Mouse (Mus musculus) heart, embryonic 16.5 days (tissue): ENCODE data around the gene Pold1. TPM values are rescaled to one million over a fixed set of nuclear protein-coding genes. Genes with fewer than 3 reads are reported as not detected.

Experiments used
- ATAC-seq: fragments of 200-750 bp; cut with Nextera tagmentation; replicated peaks from 2 replicates; pipeline ENCODE4 v1.8.0; 2017; ENCODE audit warnings: moderate number of reproducible peaks; ENCODE audit not compliant: insufficient read depth, low FRiP score; ENCODE audit errors: extremely low read depth
- H3K27ac ChIP-seq: fragments of 300-500 bp; sonication (generic); 2 replicates; pipeline ENCODE4 v1.5.1; 2014; ENCODE audit warnings: mild to moderate bottlenecking, low read length, control low read depth, moderate library complexity
- H3K27me3 ChIP-seq: fragments of 300-500 bp; sonication (generic); 2 replicates; pipeline ENCODE4 v1.6.1; 2014; ENCODE audit warnings: low read length, mixed read lengths; ENCODE audit not compliant: control insufficient read depth, insufficient read depth
- H3K36me3 ChIP-seq: fragments of 300-500 bp; sonication (generic); 2 replicates; pipeline ENCODE4 v1.6.1; 2014; ENCODE audit not compliant: control insufficient read depth, insufficient read depth
- H3K4me1 ChIP-seq: fragments of 300-500 bp; sonication (generic); 2 replicates; pipeline ENCODE4 v1.6.1; 2014; ENCODE audit warnings: low read length, mixed read lengths; ENCODE audit not compliant: control insufficient read depth, insufficient read depth
- H3K4me2 ChIP-seq: fragments of 300-500 bp; sonication (generic); 2 replicates; pipeline ENCODE4 v1.6.1; 2014; ENCODE audit warnings: low read depth, mild to moderate bottlenecking, control low read depth, low read length
- H3K4me3 ChIP-seq: fragments of 300-500 bp; sonication (generic); 2 replicates; pipeline ENCODE4 v1.5.1; 2014; ENCODE audit warnings: mild to moderate bottlenecking, control low read depth, low read length
- H3K9ac ChIP-seq: fragments of 300-500 bp; sonication (generic); 2 replicates; pipeline ENCODE4 v1.6.1; 2014; ENCODE audit warnings: low read length, control low read depth
- H3K9me3 ChIP-seq: fragments of 300-500 bp; sonication (generic); replicated peaks from 2 replicates; pipeline ENCODE4 v1.6.1; 2016; ENCODE audit warnings: low read length; ENCODE audit not compliant: control insufficient read depth
- WGBS: fragments of 180-500 bp; shearing (Covaris S2); extraction: QIAGEN DNeasy Blood & Tissue Kit; methylation state at CpG from one replicate; pipeline ENCODE4 v1.1.7; 2014; 5-methylcytosine and 5-hydroxymethylcytosine counted together
- polyA plus RNA-seq: library from polyadenylated mRNA; unstranded; fragments of >200 nt; fragmentation: Nextera tagmentation; extraction: Ambion mirVana; gene quantifications from 2 replicates; pipeline ENCODE4 v1.2.1, GENCODE M21; 2015

Pold1 gene
- polyA plus RNA-seq, 1 experiment from 2014 or later: 70.5 TPM

GRCm38 (mm10) chr7:44570989-44571388 is 22.3 kb upstream of the Pold1 start:
- 69% methylated on average over 6 of the region's 6 CpGs for WGBS
- no peak for ATAC-seq
- Histone ChIP-seq H3K36me3 (no peaks in the 10 kb centered on the region), H3K27ac (no peak overlapping the region), H3K9me3 (no peaks in the 10 kb centered on the region), H3K4me1 (no peaks in the 10 kb centered on the region), H3K27me3 (peaks cover 2% of the 10 kb centered on the region), H3K9ac (no peak overlapping the region), H3K4me3 (no peak overlapping the region), H3K4me2 (no peak overlapping the region)

- Histone ChIP-seq H3K9me3 (no peaks in the 10 kb centered on the region), H3K27me3 (peaks cover 2% of the 10 kb centered on the region), H3K27ac (no peak overlapping the region), H3K4me2 (no peak overlapping the region), H3K4me1 (no peaks in the 10 kb centered on the region), H3K9ac (no peak overlapping the region), H3K36me3 (no peaks in the 10 kb centered on the region), H3K4me3 (no peak overlapping the region)
- WGBS: 60% methylated on average over 9 of the region's 9 CpGs
- ATAC-seq: no peak
Observed at GRCm38 (mm10) chr7:44568803-44569202, 20.2 kb upstream of the Pold1 start.

- 59% methylated on average over 6 of the region's 6 CpGs for WGBS
- ATAC-seq: no peak
- H3K4me2 ChIP-seq: no peak overlapping the region
Observed at GRCm38 (mm10) chr7:44565414-44565813, 16.8 kb upstream of the Pold1 start.

GRCm38 (mm10) chr7:44564486-44564885 is 15.8 kb upstream of the Pold1 start:
- Histone ChIP-seq H3K4me3 (no peak overlapping the region), H3K27me3 (peaks cover 2% of the 10 kb centered on the region; the same call in 1 of the 2 replicates), H3K9ac (no peak overlapping the region), H3K4me2 (no peak overlapping the region), H3K4me1 (no peaks in the 10 kb centered on the region), H3K36me3 (no peaks in the 10 kb centered on the region), H3K9me3 (no peaks in the 10 kb centered on the region), H3K27ac (no peak overlapping the region)
- ATAC-seq: no peak
- 76% methylated on average over 10 of the region's 10 CpGs for WGBS

More at GRCm38 (mm10) chr7:44565414-44565813, 16.8 kb upstream of the Pold1 start:
- Histone ChIP-seq H3K4me3 (no peak overlapping the region), H3K9ac (no peak overlapping the region), H3K4me1 (no peaks in the 10 kb centered on the region), H3K27ac (no peak overlapping the region), H3K27me3 (peaks cover 2% of the 10 kb centered on the region; the same call in 1 of the 2 replicates), H3K36me3 (no peaks in the 10 kb centered on the region), H3K9me3 (no peaks in the 10 kb centered on the region)

- WGBS: 36% methylated on average over 8 of the region's 8 CpGs
- ATAC-seq: no peak
Observed at GRCm38 (mm10) chr7:44563284-44563683, 14.6 kb upstream of the Pold1 start.

GRCm38 (mm10) chr7:44560435-44561400 is 12.1 kb upstream of the Pold1 start:
- Histone ChIP-seq H3K9me3 (no peaks in the 10 kb centered on the region), H3K4me3 (no peak overlapping the region), H3K9ac (no peak overlapping the region), H3K4me2 (no peak overlapping the region), H3K27me3 (peaks cover 5% of the 10 kb centered on the region; the same call in 1 of the 2 replicates), H3K27ac (no peak overlapping the region), H3K4me1 (no peaks in the 10 kb centered on the region), H3K36me3 (no peaks in the 10 kb centered on the region)
- ATAC-seq: no peak
- WGBS: 50% methylated on average over 18 of the region's 18 CpGs

More at GRCm38 (mm10) chr7:44563284-44563683, 14.6 kb upstream of the Pold1 start:
- no peak overlapping the region for H3K4me3 ChIP-seq
- H3K9me3 ChIP-seq: no peaks in the 10 kb centered on the region
- H3K36me3 ChIP-seq: no peaks in the 10 kb centered on the region
- no peak overlapping the region for H3K4me2 ChIP-seq
- no peak overlapping the region for H3K27ac ChIP-seq
- no peak overlapping the region for H3K9ac ChIP-seq
- H3K27me3 ChIP-seq: peaks cover 5% of the 10 kb centered on the region; the same call in 1 of the 2 replicates
- no peaks in the 10 kb centered on the region for H3K4me1 ChIP-seq

GRCm38 (mm10) chr7:44557629-44558028 is 9.0 kb upstream of the Pold1 start:
- Histone ChIP-seq H3K27ac (no peak overlapping the region), H3K4me2 (no peak overlapping the region), H3K9ac (no peak overlapping the region), H3K4me1 (peaks cover 6% of the 10 kb centered on the region), H3K4me3 (no peak overlapping the region), H3K36me3 (no peaks in the 10 kb centered on the region), H3K27me3 (peaks cover 12% of the 10 kb centered on the region), H3K9me3 (no peaks in the 10 kb centered on the region)
- WGBS: 54% methylated on average over 2 of the region's 2 CpGs
- no peak for ATAC-seq

- peaks cover 28% of the 10 kb centered on the region for H3K36me3 ChIP-seq
- peaks cover 9% of the 10 kb centered on the region for H3K27me3 ChIP-seq
- WGBS: under 1% methylated on average over 22 of the region's 22 CpGs
- no peaks in the 10 kb centered on the region for H3K9me3 ChIP-seq
- peak within 1 kb of the TSS; percentile 75 for H3K9ac ChIP-seq
- H3K4me2 ChIP-seq: peak within 1 kb of the TSS; percentile 79
- ATAC-seq: peak; percentile 83
- H3K4me1 ChIP-seq: peaks cover 7% of the 10 kb centered on the region
- H3K4me3 ChIP-seq: peak within 1 kb of the TSS; percentile 78
- H3K27ac ChIP-seq: peak within 1 kb of the TSS; percentile 92
Observed at GRCm38 (mm10) chr7:44553826-44554225, 5.2 kb upstream of the Pold1 start, which contains the start of gene Nr1h2. TSS of gene Nr1h2 (minus strand) at chr7:44553951.

GRCm38 (mm10) chr7:44553196-44553764 is 4.6 kb upstream of the Pold1 start:
- Histone ChIP-seq H3K9ac (peak overlapping the region; percentile 75), H3K36me3 (peaks cover 28% of the 10 kb centered on the region), H3K4me3 (peak overlapping the region; percentile 78), H3K4me2 (peak overlapping the region; percentile 79), H3K27me3 (peaks cover 9% of the 10 kb centered on the region), H3K4me1 (peaks cover 7% of the 10 kb centered on the region), H3K9me3 (no peaks in the 10 kb centered on the region), H3K27ac (peak overlapping the region; percentile 92)
- ATAC-seq: peak; percentile 61
- 1% methylated on average over 31 of the region's 32 CpGs for WGBS
